Mouse (Mus musculus): Measurements from ENCODE around the gene Zfp626. TPM values are rescaled to one million over a fixed set of nuclear protein-coding genes. Genes with fewer than 3 reads are reported as not detected.

Gene Zfp626
- 10 to 100 TPM; 11.0 to 16.7 TPM for total RNA-seq (2023)

DNA sequence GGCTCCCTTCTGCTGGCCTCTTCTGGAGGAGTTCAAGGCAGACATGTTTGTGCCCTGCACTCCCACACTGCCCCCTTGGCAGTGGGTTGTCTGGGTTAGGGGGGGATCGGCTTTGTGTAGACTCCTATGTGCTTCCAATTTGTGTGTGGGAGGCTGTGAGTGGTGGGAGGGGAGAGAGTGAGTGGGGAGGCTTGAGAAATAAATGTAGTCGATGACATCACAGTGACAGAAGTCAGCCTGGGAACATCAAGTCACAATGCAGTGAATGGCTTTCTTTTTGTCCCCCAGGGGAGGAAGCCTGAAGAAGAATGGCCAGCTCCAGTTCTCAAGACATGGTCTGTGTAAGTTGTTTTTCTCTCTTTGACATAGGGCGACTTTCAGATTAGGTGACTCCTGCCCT lies at the start of gene Zfp626:
Gene Zfp626, plus strand, starts transcription at position 301 of the 400 bp plus-strand sequence.

GRCm38 (mm10) chr7:27838323-27839249 lies 31.6 kb downstream of the Zfp626 start, which contains the start of gene Zfp59:
TSS of gene Zfp59 (plus strand) at chr7:27838607.

DNA sequence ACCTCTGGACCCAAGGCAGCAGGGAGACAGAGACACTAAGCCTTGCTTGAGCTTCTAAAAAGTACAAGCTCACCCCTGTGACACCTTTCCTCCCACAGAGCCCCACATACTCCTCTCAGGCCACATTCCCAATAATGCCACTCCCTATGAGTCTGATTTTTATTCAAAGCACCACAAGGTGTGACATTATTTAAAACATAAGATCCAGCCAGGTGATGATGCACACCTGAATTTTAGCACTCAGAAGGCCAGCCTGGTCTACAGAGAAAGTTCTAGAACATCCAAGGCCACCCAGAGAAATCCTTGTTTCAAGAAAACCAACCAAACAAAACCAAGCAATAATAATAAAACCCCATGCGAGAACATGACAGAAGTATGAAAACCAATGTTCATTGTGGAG lies 50.2 kb downstream of the Zfp626 start, which contains the start of gene Zfp607a:
Gene Zfp607a, plus strand, starts transcription at position 301 of the 400 bp plus-strand sequence.

Other genes with a start within 250 kb of the Zfp626 start
- gene Akt2, start 215.6 kb upstream of the Zfp626 start, total RNA-seq (2023), result 100 to 1,000 TPM in 1 of 2 experiments, 10 to 100 TPM in 1; 99.1 to 102 TPM
- not detected for gene Ttc9b, start 153.3 kb upstream of the Zfp626 start, total RNA-seq (2023)
- 10 to 100 TPM; 12.6 to 16.5 TPM for gene Map3k10, start 132.6 kb upstream of the Zfp626 start, total RNA-seq (2023)
- 1 to 10 TPM; 1.3 to 2.2 TPM for gene Zfp607b, start 117.9 kb upstream of the Zfp626 start, total RNA-seq (2023)
- 10 to 100 TPM; 21.5 to 22.2 TPM for gene Zfp60, start 75.8 kb upstream of the Zfp626 start, total RNA-seq (2023)
- 1 to 10 TPM; 5.8 to 7.8 TPM for gene Zfp59, start 31.4 kb downstream of the Zfp626 start, total RNA-seq (2023)
- 10 to 100 TPM; 14.1 to 14.8 TPM for gene Zfp607a, start 50.3 kb downstream of the Zfp626 start, total RNA-seq (2023)
- 10 to 100 TPM; 13.6 to 16.9 TPM for gene Zfp974, start 122.3 kb downstream of the Zfp626 start, total RNA-seq (2023)
- 10 to 100 TPM; 15.1 to 16.9 TPM for gene Zfp780b, start 172.0 kb downstream of the Zfp626 start, total RNA-seq (2023)
- gene Zfp850, start 206.9 kb downstream of the Zfp626 start, total RNA-seq (2023), result 10 to 100 TPM; 11.2 to 13.1 TPM
- 100 to 1,000 TPM; 125 to 128 TPM for gene Psmc4, start 242.9 kb downstream of the Zfp626 start, total RNA-seq (2023)